Comparison of ENCODE assay signal across 24 mouse cellular contexts in genomic region chr6:134053566-134053965, GRCm38 (mm10). TPM values are rescaled to one million over a fixed set of nuclear protein-coding genes. Genes with fewer than 3 reads are reported as not detected.
DNase-seq lines count a peak whose midpoint lies in the region; ATAC-seq and TF ChIP-seq lines count a peak whose summit lies in the region.
"Had no signal": no experiment of that assay in that cellular context is flagged by ENCODE, and none has a peak within 500 bp of the region (broad histone marks: within the 10 kb centered on the region; RNA-seq: fewer than 3 reads in every experiment).

No protein-coding gene starts in this region.

- peak; percentile 14 for DNase-seq in cerebellum, adult 11-12 months
- DNase-seq in cerebellum, postnatal 4 days (ENCODE audit: low spot score in 2 of 2), result no peak
- no peak for DNase-seq in heart, adult 2 months
- peak; percentile 47 for DNase-seq in kidney, adult 11 months
- no peak for DNase-seq in kidney, postnatal 10 days
- peak; percentile 43 for DNase-seq in kidney, postnatal 14 days
- no peak for DNase-seq in Muller cell, postnatal 12 days (ENCODE audit: inconsistent ontology term)
- DNase-seq: adrenal gland, postnatal 25 days; gastrocnemius, postnatal 10 days; liver, postnatal 0 days; right cerebral cortex, adult 18-20 months; right cerebral cortex, postnatal 4 days; thymus, postnatal 25 days had no signal

- no peak for TF ChIP-seq CTCF in heart, adult 2 months (IDR thresholded peaks at IDR 0.05)

- no peak overlapping the region for H3K4me2 ChIP-seq in heart, embryonic 11.5 days
- H3K4me2 ChIP-seq: hindbrain, embryonic 12.5 days; limb, embryonic 12.5 days; liver, embryonic 11.5 days; midbrain, embryonic 12.5 days; neural tube, embryonic 15.5 days; stomach, embryonic 15.5 days had no signal

- H3K4me1 ChIP-seq in heart, embryonic 11.5 days (ENCODE audit: control insufficient read depth, insufficient read depth, low read length), result peaks cover 54% of the 10 kb centered on the region
- peaks cover 14% of the 10 kb centered on the region for H3K4me1 ChIP-seq in heart, adult 2 months (ENCODE audit: control insufficient read depth, insufficient read depth, low read length)
- H3K4me1 ChIP-seq: stomach, embryonic 15.5 days had no signal

- ATAC-seq in heart, embryonic 11.5 days (replicated peaks; ENCODE audit: insufficient number of reproducible peaks, low FRiP score, low TSS enrichment), result no peak
- ATAC-seq: forebrain, embryonic 16.5 days; intestine, postnatal 0 days; liver, postnatal 0 days; lung, postnatal 0 days had no signal

- WGBS in heart, embryonic 11.5 days (ENCODE audit: insufficient replicate concordance), result 57% methylated on average over 7 of the region's 7 CpGs
- 50% methylated on average over 7 of the region's 7 CpGs for WGBS in heart, adult 2 months

- H3K79me2 ChIP-seq in heart, adult 2 months (replicated peaks; ENCODE audit: control insufficient read depth, insufficient read depth, low read length), result peaks cover 8% of the 10 kb centered on the region

- H3K4me3 ChIP-seq in heart, embryonic 11.5 days (ENCODE audit: low read depth, low read length), result no peak overlapping the region
- H3K4me3 ChIP-seq in heart, adult 2 months, result no peak overlapping the region
- H3K4me3 ChIP-seq: forebrain, embryonic 10.5 days; hindbrain, embryonic 12.5 days; limb, embryonic 12.5 days; midbrain, embryonic 12.5 days; neural tube, embryonic 15.5 days; stomach, embryonic 15.5 days had no signal

- TF ChIP-seq EP300 in heart, adult 2 months (IDR thresholded peaks at IDR 0.05; ENCODE audit: insufficient read depth, low read depth, low read length), result no peak

- no peak for TF ChIP-seq POLR2A in heart, adult 2 months (IDR thresholded peaks at IDR 0.05; ENCODE audit: insufficient read depth, low read depth, low read length)

- no peaks in the 10 kb centered on the region for H3K36me3 ChIP-seq in heart, embryonic 11.5 days (ENCODE audit: control insufficient read depth, insufficient read depth, low read length)
- H3K36me3 ChIP-seq in heart, adult 2 months (ENCODE audit: control insufficient read depth, insufficient read depth, low read length), result peaks cover 5% of the 10 kb centered on the region; the same call in 1 of the 2 replicates
- H3K36me3 ChIP-seq: hindbrain, embryonic 12.5 days; neural tube, embryonic 15.5 days; stomach, embryonic 15.5 days had no signal

- intact Hi-C loops in heart, adult 2 months (cut with DNase I), result no loop called here

- no peaks in the 10 kb centered on the region for H3K9me3 ChIP-seq in heart, embryonic 11.5 days (replicated peaks; ENCODE audit: control insufficient read depth, low read length)
- H3K9me3 ChIP-seq: hindbrain, embryonic 12.5 days; limb, embryonic 12.5 days; midbrain, embryonic 12.5 days; neural tube, embryonic 15.5 days; stomach, embryonic 15.5 days had no signal

- H3K9ac ChIP-seq in heart, embryonic 11.5 days (ENCODE audit: low read depth, low read length), result no peak overlapping the region
- no peak overlapping the region for H3K9ac ChIP-seq in heart, adult 2 months (ENCODE audit: low read depth, low read length)
- H3K9ac ChIP-seq: hindbrain, embryonic 12.5 days; limb, embryonic 12.5 days; liver, postnatal 0 days; midbrain, embryonic 12.5 days; neural tube, embryonic 15.5 days; stomach, embryonic 15.5 days had no signal

- H3K27ac ChIP-seq in heart, embryonic 11.5 days (ENCODE audit: low read depth, low read length), result peak overlapping the region; percentile 15; the same call in 1 of the 2 replicates
- H3K27ac ChIP-seq in heart, adult 2 months, result no peak overlapping the region
- H3K27ac ChIP-seq: forebrain, embryonic 10.5 days; hindbrain, embryonic 12.5 days; limb, embryonic 12.5 days; midbrain, embryonic 12.5 days; neural tube, embryonic 15.5 days; stomach, embryonic 15.5 days had no signal

- no peaks in the 10 kb centered on the region for H3K27me3 ChIP-seq in heart, embryonic 11.5 days (ENCODE audit: control insufficient read depth, insufficient read depth, low read length)
- H3K27me3 ChIP-seq in heart, adult 2 months (ENCODE audit: control insufficient read depth, insufficient read depth, low read length), result no peaks in the 10 kb centered on the region
- H3K27me3 ChIP-seq: hindbrain, embryonic 12.5 days; limb, embryonic 12.5 days; midbrain, embryonic 12.5 days; neural tube, embryonic 15.5 days; stomach, embryonic 15.5 days had no signal

RNA-seq across cellular contexts. Expression of gene Etv6, which starts 18.1 kb away (rescaled TPM):
- polyA plus RNA-seq in heart, embryonic 11.5 days (2014; fragmentation: Nextera tagmentation; extraction: Ambion mirVana), result 16.0 and 17.9 TPM in 2 replicates
- total RNA-seq in heart, adult 2 months (2021), result 10 to 100 TPM; 11.4 to 14.0 TPM
- 9.8 and 12.7 TPM in 2 replicates for polyA plus RNA-seq in heart, adult 2 months (2012; rRNA removed)

Comparison
In these comparisons a context has a peak if more than half of its experiments do, and no peak if none do; other contexts are left out.
1. DNase-seq: peak in cerebellum, adult 11-12 months (single experiment), kidney, adult 11 months (single experiment) and kidney, postnatal 14 days (single experiment); none in cerebellum, postnatal 4 days (0 of 2), heart, adult 2 months (0 of 2), kidney, postnatal 10 days (single experiment) and Muller cell, postnatal 12 days (single experiment).